Mouse (Mus musculus): ENCODE measurements around the gene Prok1. TPM values are rescaled to one million over a fixed set of nuclear protein-coding genes. Genes with fewer than 3 reads are reported as not detected.
A peak's percentile ranks its signal among the peaks of the same experiment; 100 is the strongest.

Gene Prok1
- polyA plus RNA-seq, 1 experiment from 2014 or later, result not detected

DNA sequence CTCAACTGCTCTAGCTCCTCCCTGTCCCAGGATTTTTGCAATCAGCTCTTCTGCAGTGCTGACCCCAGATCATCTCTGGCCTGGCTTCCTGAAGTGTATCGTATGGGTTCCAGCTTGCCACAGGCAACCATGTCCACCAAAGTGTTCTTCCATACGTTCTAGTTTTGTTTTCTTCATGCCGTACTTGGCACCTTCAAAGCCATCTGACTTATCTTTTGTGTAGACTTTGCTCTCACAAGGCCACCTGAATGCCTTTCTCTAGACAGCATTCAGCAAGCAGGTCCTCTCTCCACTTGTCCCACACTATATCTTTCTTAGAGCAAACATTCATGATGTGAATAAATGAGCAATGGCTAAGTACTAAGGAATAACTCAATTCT, 22.4 kb downstream of the Prok1 start:
- H3K9me3 ChIP-seq (ENCODE audit: control insufficient read depth, low read length), result no peaks in the 10 kb centered on the region
- no peak overlapping the region for H3K27ac ChIP-seq (replicated peaks; ENCODE audit: low read depth, low read length)
- H3K9ac ChIP-seq (ENCODE audit: low read length), result no peak overlapping the region
- DNase-seq (ENCODE audit: low spot score) (no peak), ATAC-seq (ENCODE audit: insufficient number of reproducible peaks, low FRiP score, low TSS enrichment, low read depth) (no peak)
- H3K4me1 ChIP-seq (ENCODE audit: control insufficient read depth, insufficient read depth, low read length), result no peaks in the 10 kb centered on the region
- WGBS, result 91% methylated on average over 3 of the region's 3 CpGs
- H3K4me2 ChIP-seq (ENCODE audit: low read depth, severe bottlenecking), result no peak overlapping the region
- H3K27me3 ChIP-seq (ENCODE audit: control insufficient read depth, insufficient read depth, low read length), result no peaks in the 10 kb centered on the region
- no peak overlapping the region for H3K4me3 ChIP-seq (ENCODE audit: low read depth, low read length)
- H3K36me3 ChIP-seq (ENCODE audit: control insufficient read depth, insufficient read depth, low read length), result no peaks in the 10 kb centered on the region

DNA sequence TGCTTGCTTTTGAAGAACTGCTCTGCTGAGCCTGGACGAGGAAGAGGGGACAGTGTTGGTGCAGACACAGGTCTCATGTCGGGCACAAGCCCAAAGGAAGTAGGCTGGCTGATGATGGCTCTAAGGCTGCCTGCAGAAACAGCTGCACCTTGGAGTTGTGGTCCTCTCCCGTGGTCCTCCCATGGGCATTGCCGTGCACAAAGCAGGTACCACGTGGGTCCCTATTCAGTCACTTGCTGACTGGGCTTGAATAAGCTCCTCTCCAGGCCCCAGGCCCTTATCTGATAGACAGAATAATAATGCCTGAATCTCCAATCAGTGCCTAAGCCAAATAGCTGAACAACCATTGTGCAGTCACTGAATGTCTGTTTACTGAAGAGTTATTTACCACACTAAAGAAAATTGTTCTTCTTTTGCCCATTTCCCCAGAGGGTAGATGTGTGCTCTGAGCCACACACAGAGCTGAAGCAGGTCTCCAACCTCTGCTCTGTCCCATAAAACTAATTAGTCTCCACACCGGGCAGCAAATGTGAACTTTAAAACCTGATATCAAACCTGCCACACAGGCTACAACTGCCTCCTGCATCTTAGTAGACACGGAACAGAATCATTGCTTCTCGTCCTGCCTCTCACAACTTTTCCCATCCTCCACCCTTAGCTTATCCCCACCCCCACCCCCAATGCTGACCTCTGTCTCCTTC, 23.0 kb downstream of the Prok1 start:
- ATAC-seq (ENCODE audit: insufficient number of reproducible peaks, low FRiP score, low TSS enrichment, low read depth), result no peak
- no peak overlapping the region for H3K9ac ChIP-seq (ENCODE audit: low read length)

DNA sequence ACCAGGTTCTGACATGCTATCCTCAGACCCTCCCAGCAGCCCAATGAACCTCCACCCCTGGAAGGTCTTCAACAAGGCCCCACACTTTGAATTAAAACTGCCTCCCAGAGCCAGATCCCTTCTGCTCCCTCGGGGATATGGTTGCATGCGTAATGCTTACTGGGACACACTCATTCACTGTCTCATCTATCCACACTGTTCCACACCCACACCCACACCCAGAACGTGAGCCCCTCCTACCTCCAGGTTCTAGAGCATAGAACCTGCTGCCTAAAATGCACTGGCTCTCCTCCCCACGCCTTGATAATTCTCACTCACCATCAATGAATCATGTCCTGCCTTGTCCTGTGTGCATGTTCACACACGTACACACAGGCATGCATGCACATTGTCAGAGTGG, 24.9 kb downstream of the Prok1 start:
- H3K27me3 ChIP-seq (ENCODE audit: control insufficient read depth, insufficient read depth, low read length), result no peaks in the 10 kb centered on the region
- no peak overlapping the region for H3K4me3 ChIP-seq (ENCODE audit: low read depth, low read length)
- no peaks in the 10 kb centered on the region for H3K4me1 ChIP-seq (ENCODE audit: control insufficient read depth, insufficient read depth, low read length)
- ATAC-seq (ENCODE audit: insufficient number of reproducible peaks, low FRiP score, low TSS enrichment, low read depth), result no peak
- no peaks in the 10 kb centered on the region for H3K9me3 ChIP-seq (ENCODE audit: control insufficient read depth, low read length)
- H3K9ac ChIP-seq (ENCODE audit: low read length), result no peak overlapping the region
- no peak overlapping the region for H3K27ac ChIP-seq (replicated peaks; ENCODE audit: low read depth, low read length)
- no peaks in the 10 kb centered on the region for H3K36me3 ChIP-seq (ENCODE audit: control insufficient read depth, insufficient read depth, low read length)
- DNase-seq (ENCODE audit: low spot score), result no peak
- WGBS, result 78% methylated on average over 5 of the region's 5 CpGs
- H3K4me2 ChIP-seq (ENCODE audit: low read depth, severe bottlenecking), result no peak overlapping the region

More for the DNA sequence above, 23.0 kb downstream of the Prok1 start:
- no peak overlapping the region for H3K4me3 ChIP-seq (ENCODE audit: low read depth, low read length)
- H3K4me1 ChIP-seq (ENCODE audit: control insufficient read depth, insufficient read depth, low read length), result no peaks in the 10 kb centered on the region
- H3K27ac ChIP-seq (replicated peaks; ENCODE audit: low read depth, low read length), result no peak overlapping the region
- H3K27me3 ChIP-seq (ENCODE audit: control insufficient read depth, insufficient read depth, low read length), result no peaks in the 10 kb centered on the region
- WGBS, result 73% methylated on average over 8 of the region's 8 CpGs
- H3K36me3 ChIP-seq (ENCODE audit: control insufficient read depth, insufficient read depth, low read length), result no peaks in the 10 kb centered on the region
- H3K9me3 ChIP-seq (ENCODE audit: control insufficient read depth, low read length), result no peaks in the 10 kb centered on the region
- no peak for DNase-seq (ENCODE audit: low spot score)
- H3K4me2 ChIP-seq (ENCODE audit: low read depth, severe bottlenecking), result no peak overlapping the region

DNA sequence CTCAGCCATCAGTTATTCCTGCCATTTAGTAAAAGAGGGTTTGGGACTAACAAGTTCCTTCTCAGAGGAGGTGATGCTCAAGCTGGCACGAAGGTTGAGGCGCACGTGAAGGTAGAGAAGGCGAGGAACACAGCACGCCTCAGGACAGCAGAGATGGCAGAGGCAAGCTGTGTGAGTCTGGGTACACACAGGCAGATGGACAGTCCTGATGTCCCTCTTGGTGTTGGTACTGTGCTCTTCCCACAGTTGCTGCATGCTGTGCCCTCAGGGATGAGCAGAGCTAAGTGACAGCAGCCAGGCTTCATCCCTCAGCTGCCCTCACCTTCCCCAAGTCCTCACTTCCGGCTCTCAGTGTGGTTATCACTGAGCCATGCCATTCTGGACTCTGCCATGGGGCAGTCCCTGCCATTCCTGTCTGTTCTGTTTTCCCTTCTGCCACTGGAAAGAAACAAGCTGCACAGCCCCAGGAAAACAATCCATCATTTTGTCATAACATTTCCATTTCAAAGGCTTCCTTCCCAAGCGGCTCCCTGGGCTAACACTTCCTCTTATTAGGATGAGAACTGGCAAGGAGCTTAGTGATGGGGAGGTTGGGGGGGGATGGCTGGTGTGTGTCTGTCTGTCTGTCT, 31.8 kb downstream of the Prok1 start:
- Histone ChIP-seq H3K27ac (replicated peaks; ENCODE audit: low read depth, low read length) (no peak overlapping the region), H3K4me2 (ENCODE audit: low read depth, severe bottlenecking) (no peak overlapping the region), H3K4me1 (ENCODE audit: control insufficient read depth, insufficient read depth, low read length) (no peaks in the 10 kb centered on the region), H3K4me3 (ENCODE audit: low read depth, low read length) (no peak overlapping the region), H3K9me3 (ENCODE audit: control insufficient read depth, low read length) (no peaks in the 10 kb centered on the region), H3K27me3 (ENCODE audit: control insufficient read depth, insufficient read depth, low read length) (no peaks in the 10 kb centered on the region), H3K36me3 (ENCODE audit: control insufficient read depth, insufficient read depth, low read length) (no peaks in the 10 kb centered on the region), H3K9ac (ENCODE audit: low read length) (no peak overlapping the region)
- WGBS, result 66% methylated on average over 7 of the region's 7 CpGs
- ATAC-seq (ENCODE audit: insufficient number of reproducible peaks, low FRiP score, low TSS enrichment, low read depth) (no peak), DNase-seq (ENCODE audit: low spot score) (no peak)

DNA sequence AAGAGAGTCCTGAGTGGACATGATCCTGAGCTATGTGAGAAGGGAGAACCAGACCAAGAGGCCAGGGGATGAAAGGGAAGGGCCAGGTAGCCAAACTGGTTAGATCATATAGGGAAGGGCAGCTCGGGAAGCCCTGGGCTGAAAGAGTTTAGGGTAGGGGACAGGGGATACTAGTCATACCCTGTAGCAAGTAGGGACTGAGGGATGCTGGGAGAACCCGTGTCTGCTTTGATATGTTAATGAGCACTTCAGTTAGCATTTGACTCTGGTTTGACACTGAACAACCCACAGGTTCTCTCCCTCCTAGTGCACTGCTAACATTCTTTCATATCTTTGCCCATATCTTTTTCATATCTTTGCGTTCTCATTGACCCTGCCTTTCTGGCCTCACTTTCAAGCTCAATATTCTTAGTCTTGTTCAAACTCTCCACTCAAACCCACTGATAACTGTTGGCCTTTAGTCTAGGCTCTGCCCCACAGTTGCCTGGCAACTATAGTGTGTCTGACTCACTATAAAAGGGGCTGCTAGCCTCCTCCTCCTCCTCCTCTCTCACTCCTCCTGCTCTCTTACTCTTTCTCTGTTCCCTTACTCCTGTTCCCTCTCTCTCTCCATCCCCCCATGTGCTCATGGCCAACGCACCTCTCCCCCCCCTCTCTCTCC, 32.9 kb downstream of the Prok1 start:
- WGBS, result 57% methylated on average over 4 of the region's 4 CpGs
- no peaks in the 10 kb centered on the region for H3K4me1 ChIP-seq (ENCODE audit: control insufficient read depth, insufficient read depth, low read length)
- H3K27me3 ChIP-seq (ENCODE audit: control insufficient read depth, insufficient read depth, low read length), result no peaks in the 10 kb centered on the region
- no peaks in the 10 kb centered on the region for H3K36me3 ChIP-seq (ENCODE audit: control insufficient read depth, insufficient read depth, low read length)
- no peak overlapping the region for H3K9ac ChIP-seq (ENCODE audit: low read length)
- DNase-seq (ENCODE audit: low spot score) (no peak), ATAC-seq (ENCODE audit: insufficient number of reproducible peaks, low FRiP score, low TSS enrichment, low read depth) (no peak)
- no peak overlapping the region for H3K27ac ChIP-seq (replicated peaks; ENCODE audit: low read depth, low read length)
- no peak overlapping the region for H3K4me2 ChIP-seq (ENCODE audit: low read depth, severe bottlenecking)
- no peak overlapping the region for H3K4me3 ChIP-seq (ENCODE audit: low read depth, low read length)
- H3K9me3 ChIP-seq (ENCODE audit: control insufficient read depth, low read length), result no peaks in the 10 kb centered on the region

DNA sequence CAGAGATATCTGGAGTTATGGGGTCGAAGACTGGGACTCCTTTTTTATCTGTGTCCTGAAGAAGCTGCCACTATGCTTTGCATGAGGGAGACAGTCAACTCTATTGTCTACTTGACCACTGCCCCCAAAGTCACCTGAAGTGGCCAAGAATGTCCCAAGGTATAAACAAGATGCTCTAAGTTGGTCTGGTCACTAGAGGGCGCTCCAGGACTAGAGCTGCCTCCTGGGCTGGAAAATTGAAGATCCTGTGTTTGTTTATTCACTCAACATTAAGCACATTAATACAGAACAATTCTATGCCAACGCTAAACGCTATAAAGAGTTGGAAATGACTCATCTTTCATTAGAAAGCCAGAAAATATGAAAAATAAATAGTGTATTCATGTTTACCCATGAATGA, 33.5 kb downstream of the Prok1 start:
- H3K4me2 ChIP-seq (ENCODE audit: low read depth, severe bottlenecking), result no peak overlapping the region
- H3K4me3 ChIP-seq (ENCODE audit: low read depth, low read length), result no peak overlapping the region
- H3K9ac ChIP-seq (ENCODE audit: low read length), result no peak overlapping the region
- no peaks in the 10 kb centered on the region for H3K36me3 ChIP-seq (ENCODE audit: control insufficient read depth, insufficient read depth, low read length)
- H3K4me1 ChIP-seq (ENCODE audit: control insufficient read depth, insufficient read depth, low read length), result no peaks in the 10 kb centered on the region
- H3K27ac ChIP-seq (replicated peaks; ENCODE audit: low read depth, low read length), result no peak overlapping the region
- DNase-seq (ENCODE audit: low spot score) (peak; percentile 84), ATAC-seq (ENCODE audit: insufficient number of reproducible peaks, low FRiP score, low TSS enrichment, low read depth) (no peak)
- WGBS, result 12% methylated on average over 4 of the region's 4 CpGs
- H3K27me3 ChIP-seq (ENCODE audit: control insufficient read depth, insufficient read depth, low read length), result no peaks in the 10 kb centered on the region
- H3K9me3 ChIP-seq (ENCODE audit: control insufficient read depth, low read length), result no peaks in the 10 kb centered on the region

DNA sequence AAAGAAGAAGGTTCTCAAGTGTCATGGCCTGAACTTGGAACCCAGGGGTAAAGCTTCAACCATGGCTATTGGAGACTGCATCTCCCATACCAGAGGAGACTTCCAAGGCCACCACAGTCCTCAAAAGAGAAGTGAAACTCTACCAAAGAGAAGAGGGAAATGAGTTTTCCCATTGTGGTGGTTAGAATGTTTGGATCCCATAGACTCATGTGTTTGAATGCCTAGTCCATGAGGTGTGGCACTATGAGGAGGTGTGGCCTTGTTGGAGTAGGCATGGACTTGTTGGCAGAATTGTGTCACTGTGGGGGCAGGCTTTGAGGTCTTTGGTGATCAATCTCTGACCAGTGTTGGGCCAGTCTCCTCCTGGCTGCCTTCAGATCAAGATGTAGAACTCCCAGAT, 34.3 kb downstream of the Prok1 start:
- Histone ChIP-seq H3K4me1 (ENCODE audit: control insufficient read depth, insufficient read depth, low read length) (no peaks in the 10 kb centered on the region), H3K27ac (replicated peaks; ENCODE audit: low read depth, low read length) (no peak overlapping the region), H3K4me3 (ENCODE audit: low read depth, low read length) (no peak overlapping the region), H3K9ac (ENCODE audit: low read length) (no peak overlapping the region), H3K4me2 (ENCODE audit: low read depth, severe bottlenecking) (no peak overlapping the region), H3K27me3 (ENCODE audit: control insufficient read depth, insufficient read depth, low read length) (no peaks in the 10 kb centered on the region), H3K36me3 (ENCODE audit: control insufficient read depth, insufficient read depth, low read length) (no peaks in the 10 kb centered on the region), H3K9me3 (ENCODE audit: control insufficient read depth, low read length) (no peaks in the 10 kb centered on the region)
- no peak for DNase-seq (ENCODE audit: low spot score)
- ATAC-seq (ENCODE audit: insufficient number of reproducible peaks, low FRiP score, low TSS enrichment, low read depth), result no peak

DNA sequence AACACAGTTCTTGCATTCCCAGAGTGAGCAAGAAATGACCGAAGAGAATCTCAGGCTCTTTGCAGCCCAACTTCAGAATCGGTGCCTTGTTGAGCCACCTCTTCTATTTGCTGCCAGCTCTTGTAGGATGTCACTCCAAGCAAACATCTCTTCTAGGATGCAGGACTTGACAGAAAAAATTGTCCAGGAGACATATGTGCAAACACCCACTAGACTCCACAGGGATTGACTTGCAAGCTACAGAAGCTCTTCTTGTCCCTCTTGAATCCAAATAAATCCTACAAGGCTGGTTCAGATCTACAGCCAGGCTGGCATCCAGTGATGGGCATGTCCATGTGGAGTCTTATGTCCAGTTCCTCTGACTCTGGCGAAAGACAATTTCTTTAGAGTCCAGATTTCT, 35.1 kb downstream of the Prok1 start:
- Histone ChIP-seq H3K27me3 (ENCODE audit: control insufficient read depth, insufficient read depth, low read length) (no peaks in the 10 kb centered on the region), H3K4me2 (ENCODE audit: low read depth, severe bottlenecking) (no peak overlapping the region), H3K4me3 (ENCODE audit: low read depth, low read length) (no peak overlapping the region), H3K36me3 (ENCODE audit: control insufficient read depth, insufficient read depth, low read length) (no peaks in the 10 kb centered on the region), H3K9me3 (ENCODE audit: control insufficient read depth, low read length) (no peaks in the 10 kb centered on the region), H3K4me1 (ENCODE audit: control insufficient read depth, insufficient read depth, low read length) (no peaks in the 10 kb centered on the region), H3K27ac (replicated peaks; ENCODE audit: low read depth, low read length) (no peak overlapping the region), H3K9ac (ENCODE audit: low read length) (no peak overlapping the region)
- DNase-seq (ENCODE audit: low spot score), result no peak
- 88% methylated on average over 3 of the region's 3 CpGs for WGBS
- no peak for ATAC-seq (ENCODE audit: insufficient number of reproducible peaks, low FRiP score, low TSS enrichment, low read depth)

Measured in limb, embryonic 11.5 days (tissue).